Mouse (Mus musculus) heart, embryonic 15.5 days (tissue): ENCODE measurements around the gene Invs. TPM values are rescaled to one million over a fixed set of nuclear protein-coding genes. Genes with fewer than 3 reads are reported as not detected.

Experiments used
- ATAC-seq: fragments of 200-750 bp; cut with Nextera tagmentation; replicated peaks from 2 replicates; pipeline ENCODE4 v1.8.0; 2017; ENCODE audit warnings: low read depth, moderate TSS enrichment; ENCODE audit not compliant: insufficient number of reproducible peaks, insufficient read depth, low FRiP score
- H3K27ac ChIP-seq: fragments of 300-500 bp; sonication (generic); 2 replicates; pipeline ENCODE4 v1.5.1; 2015; ENCODE audit warnings: mild to moderate bottlenecking, inconsistent platforms
- H3K27me3 ChIP-seq: fragments of 300-500 bp; sonication (generic); 2 replicates; pipeline ENCODE4 v1.6.1; 2015; ENCODE audit warnings: inconsistent platforms
- H3K36me3 ChIP-seq: fragments of 300-500 bp; sonication (generic); 2 replicates; pipeline ENCODE4 v1.6.1; 2015; ENCODE audit warnings: mild to moderate bottlenecking, inconsistent platforms
- H3K4me1 ChIP-seq: fragments of 300-500 bp; sonication (generic); replicated peaks from 2 replicates; pipeline ENCODE4 v1.6.1; 2015; ENCODE audit warnings: inconsistent platforms
- H3K4me2 ChIP-seq: fragments of 300-500 bp; sonication (generic); 2 replicates; pipeline ENCODE4 v1.6.1; 2015; ENCODE audit warnings: inconsistent platforms, mild to moderate bottlenecking, moderate library complexity
- H3K4me3 ChIP-seq: fragments of 300-500 bp; sonication (generic); 2 replicates; pipeline ENCODE4 v1.5.1; 2015; ENCODE audit warnings: mild to moderate bottlenecking, inconsistent platforms
- H3K9ac ChIP-seq: fragments of 300-500 bp; sonication (generic); 2 replicates; pipeline ENCODE4 v1.6.1; 2015; ENCODE audit warnings: mild to moderate bottlenecking, inconsistent platforms
- H3K9me3 ChIP-seq: fragments of 300-500 bp; sonication (generic); replicated peaks from 2 replicates; pipeline ENCODE4 v1.6.1; 2016; ENCODE audit warnings: inconsistent platforms
- WGBS: fragments of 180-500 bp; shearing (Covaris S2); methylation state at CpG from one replicate; pipeline ENCODE4 v1.1.7; 2015; ENCODE audit warnings: mixed read lengths; 5-methylcytosine and 5-hydroxymethylcytosine counted together
- polyA plus RNA-seq: library from polyadenylated mRNA; unstranded; fragments of >200 nt; fragmentation: Nextera tagmentation; extraction: Ambion mirVana; gene quantifications from 2 replicates; pipeline ENCODE4 v1.2.1, GENCODE M21; 2015

Gene Invs
- polyA plus RNA-seq, 1 experiment from 2014 or later: 4.8 TPM

DNA sequence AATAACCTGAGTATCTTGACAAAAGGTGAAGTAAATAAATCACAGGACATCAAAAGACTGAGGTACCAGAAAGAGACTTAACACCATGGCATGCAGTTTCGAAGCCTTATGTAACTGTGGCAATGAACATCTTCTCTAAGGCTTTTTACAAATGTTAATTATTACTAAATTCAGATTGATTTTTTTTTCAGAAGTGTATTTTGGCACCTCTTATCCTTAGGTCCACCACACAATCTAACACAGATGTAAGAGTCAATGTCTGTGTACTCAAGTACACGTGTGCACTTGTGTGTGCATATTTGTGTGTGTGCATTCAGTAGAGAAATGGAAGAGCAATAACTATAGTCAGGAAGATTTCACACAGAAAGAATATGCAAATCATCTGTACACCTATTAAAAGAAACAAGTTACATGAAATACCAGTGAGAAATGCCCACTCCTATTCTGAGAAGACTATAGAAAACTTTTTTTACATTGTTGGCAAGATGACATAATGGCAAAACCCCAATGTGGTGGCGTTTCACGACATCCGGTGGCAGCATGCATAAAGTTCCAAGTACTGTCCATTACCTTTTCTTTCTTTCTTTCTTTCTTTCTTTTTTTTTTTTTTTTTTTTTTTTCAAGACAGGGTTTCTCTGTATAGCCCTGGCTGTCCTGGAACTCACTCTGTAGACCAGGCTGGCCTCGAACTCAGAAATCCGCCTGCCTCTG lies 6.3 kb upstream of the Invs start:
- Histone ChIP-seq H3K9me3 (no peaks in the 10 kb centered on the region), H3K4me1 (peaks cover 6% of the 10 kb centered on the region), H3K4me2 (no peak overlapping the region), H3K27me3 (no peaks in the 10 kb centered on the region), H3K27ac (no peak overlapping the region), H3K4me3 (no peak overlapping the region), H3K36me3 (no peaks in the 10 kb centered on the region), H3K9ac (no peak overlapping the region)
- ATAC-seq: no peak
- WGBS: 93% methylated on average over 7 of the region's 7 CpGs

DNA sequence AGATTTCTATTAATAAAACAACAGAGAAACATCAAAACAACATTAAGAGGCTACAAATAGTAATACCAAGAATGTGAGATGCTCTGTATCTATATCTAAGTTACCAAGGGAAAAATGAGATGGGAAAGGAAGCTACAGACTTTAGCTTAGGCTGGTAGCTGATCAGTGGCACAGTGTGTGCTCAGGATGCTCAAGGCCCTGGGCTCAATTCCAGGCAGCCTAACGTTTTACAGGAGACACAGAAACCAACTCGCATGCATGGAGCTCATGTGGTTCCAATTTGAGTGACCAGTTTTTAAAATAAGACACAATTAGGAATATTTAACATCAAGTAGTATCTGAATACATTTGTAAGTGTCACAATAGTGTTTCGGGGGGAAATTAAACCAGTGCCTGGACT lies 3.8 kb upstream of the Invs start:
- ATAC-seq: no peak
- H3K4me2 ChIP-seq: no peak overlapping the region
- H3K4me3 ChIP-seq: no peak overlapping the region
- WGBS: 73% methylated on average over 3 of the region's 3 CpGs
- peaks cover 16% of the 10 kb centered on the region for H3K4me1 ChIP-seq
- no peak overlapping the region for H3K27ac ChIP-seq
- no peaks in the 10 kb centered on the region for H3K27me3 ChIP-seq
- H3K36me3 ChIP-seq: no peaks in the 10 kb centered on the region
- H3K9me3 ChIP-seq: no peaks in the 10 kb centered on the region
- H3K9ac ChIP-seq: no peak overlapping the region

DNA sequence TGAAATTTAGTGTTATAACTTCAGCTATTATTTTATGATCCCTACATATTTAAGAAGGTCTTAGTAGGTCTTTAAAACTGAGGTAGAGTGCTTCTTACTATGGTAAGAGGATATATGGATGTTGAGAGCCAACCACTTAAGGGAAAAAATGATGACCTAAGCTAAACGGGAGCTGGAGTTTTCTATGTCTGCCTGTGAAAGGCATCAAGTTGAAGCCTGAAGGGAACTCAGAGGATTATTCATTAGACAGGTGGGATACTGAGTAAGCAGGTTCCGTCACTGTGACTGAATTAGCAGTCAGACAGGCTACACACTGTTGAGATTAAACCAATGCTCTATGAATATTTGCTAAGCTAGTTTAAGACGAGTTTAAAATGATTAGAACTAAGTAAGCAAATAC lies 2.5 kb upstream of the Invs start:
- ATAC-seq: no peak
- Histone ChIP-seq H3K27ac (no peak overlapping the region), H3K9me3 (no peaks in the 10 kb centered on the region), H3K4me2 (no peak overlapping the region), H3K27me3 (no peaks in the 10 kb centered on the region), H3K4me1 (peaks cover 12% of the 10 kb centered on the region), H3K9ac (no peak overlapping the region), H3K4me3 (no peak overlapping the region), H3K36me3 (no peaks in the 10 kb centered on the region)
- WGBS: 79% methylated on average over 3 of the region's 3 CpGs

DNA sequence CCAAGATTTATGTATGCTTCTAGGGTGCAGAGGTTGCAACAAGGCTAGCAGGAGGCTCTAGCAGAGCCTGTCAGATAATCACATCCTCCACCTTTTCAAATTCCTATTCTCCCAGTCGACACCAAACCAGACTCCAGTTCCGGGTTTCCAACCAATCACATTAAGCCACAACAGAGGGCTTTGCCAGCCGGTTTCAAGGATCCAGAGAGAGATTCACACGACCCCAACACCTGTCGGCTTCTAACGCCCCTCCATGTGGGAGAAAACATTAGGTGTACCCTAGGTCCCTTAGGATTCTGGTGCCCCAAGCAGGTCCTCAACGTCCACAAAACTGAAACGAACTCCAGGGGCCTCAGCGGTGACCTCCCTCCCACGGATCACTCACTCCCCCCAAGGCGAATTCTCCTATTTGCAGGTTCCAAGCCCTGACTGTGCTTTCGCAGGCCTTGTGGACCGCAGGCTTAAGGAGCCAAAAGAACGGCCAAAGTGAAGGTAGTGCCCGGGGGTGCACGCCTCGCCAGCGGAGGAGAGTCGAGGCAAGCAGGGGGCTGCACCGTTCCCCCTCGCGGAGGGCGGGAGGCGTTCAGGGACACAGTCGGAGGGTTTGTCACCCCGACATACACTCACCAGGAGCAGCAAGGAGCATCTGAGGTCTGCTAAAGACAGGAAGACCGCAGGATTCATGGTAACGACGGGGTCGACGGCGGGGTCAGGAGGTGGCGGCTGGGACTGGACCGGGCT lies 633 bp upstream of the Invs start:
- H3K9me3 ChIP-seq: no peaks in the 10 kb centered on the region
- H3K27me3 ChIP-seq: no peaks in the 10 kb centered on the region
- ATAC-seq: no peak; the same call in 1 of the 2 replicates
- H3K27ac ChIP-seq: peak overlapping the region; percentile 72
- peak overlapping the region; percentile 79 for H3K4me3 ChIP-seq
- H3K4me1 ChIP-seq: peaks cover 11% of the 10 kb centered on the region
- under 1% methylated on average over 34 of the region's 34 CpGs for WGBS
- H3K4me2 ChIP-seq: peak overlapping the region; percentile 80
- no peaks in the 10 kb centered on the region for H3K36me3 ChIP-seq
- peak overlapping the region; percentile 80 for H3K9ac ChIP-seq

DNA sequence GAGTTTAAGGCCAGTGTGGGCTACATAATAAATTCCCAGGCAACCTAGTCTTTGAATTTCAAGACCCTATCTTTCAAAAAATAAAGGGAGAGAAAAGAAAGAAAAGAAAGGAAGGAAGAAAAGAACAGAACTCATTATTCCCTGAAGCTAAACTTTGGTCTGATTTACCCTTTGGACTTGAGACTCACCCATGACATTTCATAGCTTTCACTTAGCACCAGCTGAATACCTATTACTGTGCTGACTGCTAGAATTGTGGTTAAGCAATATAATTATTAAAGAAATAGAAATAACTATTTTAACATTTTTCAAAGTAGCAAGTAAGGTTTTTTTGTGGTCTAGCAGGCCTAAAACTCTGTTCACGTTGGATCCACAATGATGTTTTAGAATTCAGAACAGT lies 1.6 kb downstream of the Invs start:
- Histone ChIP-seq H3K4me3 (no peak overlapping the region), H3K9me3 (no peaks in the 10 kb centered on the region), H3K27me3 (no peaks in the 10 kb centered on the region), H3K4me1 (peaks cover 11% of the 10 kb centered on the region), H3K36me3 (no peaks in the 10 kb centered on the region), H3K27ac (no peak overlapping the region), H3K4me2 (no peak overlapping the region), H3K9ac (no peak overlapping the region)
- no peak for ATAC-seq
- 84% methylated on average over 1 of the region's 1 CpGs for WGBS

DNA sequence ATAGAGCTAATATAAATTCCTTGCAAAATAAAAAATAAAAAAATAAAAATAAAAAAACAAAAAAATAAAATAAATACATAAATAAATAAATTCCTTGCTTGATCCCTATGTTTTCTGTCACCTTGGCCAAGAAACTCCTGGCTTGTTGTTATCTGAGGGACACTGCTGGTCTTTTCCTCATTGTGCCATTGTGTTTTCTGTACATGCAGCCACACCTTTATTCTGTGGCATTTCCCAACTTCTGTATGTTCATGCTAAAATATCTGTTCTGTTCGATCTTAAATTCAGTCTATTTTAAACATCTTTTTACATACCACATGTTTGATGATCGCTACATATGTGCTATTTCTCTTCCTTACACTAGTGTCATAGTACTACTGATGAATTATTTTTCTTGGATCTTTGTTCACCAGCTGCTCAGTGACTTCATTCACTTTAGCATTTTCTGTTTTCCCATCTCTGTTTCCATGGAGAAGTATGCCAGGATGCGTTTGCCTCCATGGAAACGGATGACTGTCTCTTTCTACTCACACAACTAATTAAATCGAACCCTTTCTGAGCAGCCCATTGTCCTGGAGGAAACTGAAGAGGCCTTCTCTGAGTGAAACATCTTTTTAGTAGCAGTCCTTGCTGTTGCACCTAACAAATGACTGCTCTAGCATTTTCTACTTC lies 7.7 kb downstream of the Invs start:
- no peak for ATAC-seq
- no peaks in the 10 kb centered on the region for H3K4me1 ChIP-seq
- H3K27ac ChIP-seq: no peak overlapping the region
- 83% methylated on average over 5 of the region's 5 CpGs for WGBS
- H3K4me2 ChIP-seq: no peak overlapping the region
- no peak overlapping the region for H3K9ac ChIP-seq
- H3K4me3 ChIP-seq: no peak overlapping the region
- H3K9me3 ChIP-seq: no peaks in the 10 kb centered on the region
- H3K27me3 ChIP-seq: no peaks in the 10 kb centered on the region
- 0 out of 2 replicates have a peak, but pooled peaks cover 3% of the 10 kb centered on the region for H3K36me3 ChIP-seq

DNA sequence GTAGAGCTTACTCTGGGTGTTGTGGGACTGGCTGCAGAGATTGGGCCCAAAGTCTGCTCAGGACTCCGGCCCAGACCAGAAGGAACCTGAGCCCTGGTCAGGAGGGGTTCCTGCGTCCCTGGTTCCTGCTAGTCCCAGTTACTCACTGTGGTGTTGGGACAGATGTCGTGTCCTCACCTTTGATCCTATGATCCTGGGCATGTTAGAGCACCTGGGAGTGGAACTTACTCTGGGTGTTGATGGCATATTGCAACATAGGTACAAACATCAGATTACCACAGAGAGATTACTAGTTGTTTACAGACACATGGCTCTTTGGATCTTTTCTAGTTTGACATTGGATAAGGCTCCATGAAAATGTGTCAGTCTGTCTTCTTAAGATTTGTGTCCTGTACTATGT lies 35.3 kb downstream of the Invs start:
- H3K4me2 ChIP-seq: no peak overlapping the region
- H3K27me3 ChIP-seq: no peaks in the 10 kb centered on the region
- H3K36me3 ChIP-seq: 0 out of 2 replicates have a peak, but pooled peaks cover 4% of the 10 kb centered on the region
- no peak overlapping the region for H3K27ac ChIP-seq
- WGBS: 73% methylated on average over 3 of the region's 3 CpGs
- H3K9me3 ChIP-seq: no peaks in the 10 kb centered on the region
- no peak overlapping the region for H3K4me3 ChIP-seq
- no peak for ATAC-seq
- no peaks in the 10 kb centered on the region for H3K4me1 ChIP-seq
- H3K9ac ChIP-seq: no peak overlapping the region

DNA sequence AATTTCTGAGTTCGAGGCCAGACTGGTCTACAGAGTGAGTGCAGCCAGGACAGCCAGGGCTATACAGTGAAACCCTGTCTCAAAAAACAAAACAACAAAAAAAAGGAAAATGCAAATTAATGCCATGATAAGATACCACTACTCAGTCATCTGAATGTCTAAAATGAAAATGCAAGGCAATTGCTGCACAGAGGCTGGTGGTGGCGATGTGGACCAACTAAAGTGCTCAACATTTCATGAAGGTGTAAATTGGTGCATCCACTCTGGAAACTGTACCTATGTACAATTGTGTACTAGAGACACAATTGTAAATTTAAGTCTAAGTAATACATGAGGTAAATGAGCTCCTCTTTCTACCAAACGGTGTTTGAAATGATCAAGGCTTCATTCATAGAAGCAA lies 36.5 kb downstream of the Invs start:
- Histone ChIP-seq H3K9me3 (no peaks in the 10 kb centered on the region), H3K4me2 (no peak overlapping the region), H3K4me1 (no peaks in the 10 kb centered on the region), H3K9ac (no peak overlapping the region), H3K27ac (no peak overlapping the region), H3K27me3 (no peaks in the 10 kb centered on the region), H3K36me3 (no peaks in the 10 kb centered on the region), H3K4me3 (no peak overlapping the region)
- WGBS: 84% methylated on average over 3 of the region's 3 CpGs
- ATAC-seq: no peak

DNA sequence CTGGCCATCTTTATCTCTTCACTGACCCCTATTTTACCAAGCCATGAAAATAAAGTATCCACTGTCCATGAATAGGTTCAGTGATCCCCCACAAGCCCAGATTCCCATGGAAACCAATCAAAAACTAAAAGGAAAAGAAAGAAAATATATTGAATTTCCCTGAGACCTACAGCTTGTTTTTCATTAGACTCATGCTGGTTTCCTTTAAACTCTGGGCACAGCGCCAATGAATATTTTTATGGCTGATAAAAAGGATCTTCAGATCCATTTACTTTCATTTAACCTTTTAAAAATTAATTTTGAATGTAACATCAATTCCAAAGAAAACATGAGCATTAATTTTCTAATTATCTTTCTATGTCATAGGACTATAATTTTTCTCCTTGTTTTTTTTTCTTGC lies 41.7 kb downstream of the Invs start:
- Histone ChIP-seq H3K9ac (no peak overlapping the region), H3K36me3 (no peaks in the 10 kb centered on the region), H3K27me3 (no peaks in the 10 kb centered on the region), H3K27ac (no peak overlapping the region), H3K4me2 (no peak overlapping the region), H3K9me3 (no peaks in the 10 kb centered on the region), H3K4me3 (no peak overlapping the region), H3K4me1 (no peaks in the 10 kb centered on the region)
- no peak for ATAC-seq
- 68% methylated on average over 1 of the region's 1 CpGs for WGBS

DNA sequence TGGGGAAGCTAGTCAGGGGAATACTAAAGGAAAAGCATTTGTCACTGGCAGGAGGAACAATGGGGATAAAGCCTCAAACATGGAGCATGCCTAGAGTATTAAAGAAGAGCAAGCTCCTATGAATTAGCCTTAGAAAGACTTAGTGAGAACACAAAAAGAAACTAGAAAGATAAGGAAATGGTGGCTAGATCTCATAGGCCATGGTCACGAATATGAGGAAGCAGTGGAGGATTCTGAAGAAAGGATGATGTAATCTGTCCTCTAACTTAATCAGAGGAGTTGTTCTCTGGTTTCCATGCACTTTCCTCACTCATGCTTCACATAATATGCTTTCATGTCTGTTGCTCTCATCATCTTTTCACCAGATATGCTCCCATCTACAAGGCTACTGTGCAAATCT lies 42.5 kb downstream of the Invs start:
- Histone ChIP-seq H3K4me2 (no peak overlapping the region), H3K27me3 (no peaks in the 10 kb centered on the region), H3K4me3 (no peak overlapping the region), H3K9me3 (no peaks in the 10 kb centered on the region), H3K27ac (no peak overlapping the region), H3K36me3 (no peaks in the 10 kb centered on the region), H3K4me1 (no peaks in the 10 kb centered on the region), H3K9ac (no peak overlapping the region)
- no peak for ATAC-seq
- 48% methylated on average over 1 of the region's 1 CpGs for WGBS

DNA sequence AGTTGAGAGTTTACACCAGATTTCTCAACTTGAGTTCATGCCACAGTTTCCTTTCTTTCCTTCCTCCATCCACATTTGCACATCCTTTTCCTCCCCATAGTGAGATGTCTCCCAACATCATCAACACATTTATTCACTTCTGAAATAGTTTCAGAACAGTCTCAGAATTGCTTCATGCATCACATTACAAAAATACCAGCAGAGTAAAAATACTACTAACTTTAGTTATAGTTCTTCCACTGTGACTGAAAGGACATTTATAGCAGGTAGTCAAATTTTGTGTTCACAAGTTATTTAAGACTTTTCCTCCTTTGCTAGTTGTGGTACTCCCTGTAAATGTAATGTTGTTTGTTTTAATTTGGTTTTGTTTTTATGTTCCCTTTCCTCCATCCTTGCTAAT lies 47.6 kb downstream of the Invs start:
- ATAC-seq: no peak
- no peaks in the 10 kb centered on the region for H3K36me3 ChIP-seq
- no peak overlapping the region for H3K4me2 ChIP-seq
- H3K4me3 ChIP-seq: no peak overlapping the region
- no peak overlapping the region for H3K27ac ChIP-seq
- no peaks in the 10 kb centered on the region for H3K4me1 ChIP-seq
- H3K9ac ChIP-seq: no peak overlapping the region
- no peaks in the 10 kb centered on the region for H3K27me3 ChIP-seq
- no peaks in the 10 kb centered on the region for H3K9me3 ChIP-seq
